Mouse (Mus musculus) heart, embryonic 11.5 days (tissue): ENCODE measurements around the gene Mrpl14. TPM values are rescaled to one million over a fixed set of nuclear protein-coding genes. Genes with fewer than 3 reads are reported as not detected.

Experiments
- ATAC-seq: fragments of 200-750 bp; cut with Nextera tagmentation; replicated peaks from 2 replicates; pipeline ENCODE4 v1.8.0; 2017; ENCODE audit warnings: moderate library complexity; ENCODE audit not compliant: insufficient number of reproducible peaks, low FRiP score, low TSS enrichment
- H3K27ac ChIP-seq: fragments of 300-500 bp; sonication (generic); 2 replicates; pipeline ENCODE4 v1.5.1; 2014; ENCODE audit warnings: mild to moderate bottlenecking, low read depth, low read length
- H3K27me3 ChIP-seq: fragments of 300-500 bp; sonication (generic); 2 replicates; pipeline ENCODE4 v1.6.1; 2014; ENCODE audit warnings: mild to moderate bottlenecking, low read length, mixed read lengths; ENCODE audit not compliant: control insufficient read depth, insufficient read depth
- H3K36me3 ChIP-seq: fragments of 300-500 bp; sonication (generic); 2 replicates; pipeline ENCODE4 v1.6.1; 2014; ENCODE audit warnings: mild to moderate bottlenecking, low read length, moderate library complexity, mixed read lengths; ENCODE audit not compliant: control insufficient read depth, insufficient read depth
- H3K4me1 ChIP-seq: fragments of 300-500 bp; sonication (generic); 2 replicates; pipeline ENCODE4 v1.6.1; 2014; ENCODE audit warnings: low read length; ENCODE audit not compliant: control insufficient read depth, insufficient read depth
- H3K4me2 ChIP-seq: fragments of 300-500 bp; sonication (generic); 2 replicates; pipeline ENCODE4 v1.6.1; 2014; ENCODE audit warnings: mild to moderate bottlenecking, moderate library complexity
- H3K4me3 ChIP-seq: fragments of 300-500 bp; sonication (generic); 2 replicates; pipeline ENCODE4 v1.5.1; 2014; ENCODE audit warnings: low read depth, low read length
- H3K9ac ChIP-seq: fragments of 300-500 bp; sonication (generic); 2 replicates; pipeline ENCODE4 v1.6.1; 2014; ENCODE audit warnings: mild to moderate bottlenecking, low read depth, low read length, moderate library complexity
- H3K9me3 ChIP-seq: fragments of 300-500 bp; sonication (generic); replicated peaks from 2 replicates; pipeline ENCODE4 v1.6.1; 2016; ENCODE audit warnings: low read length; ENCODE audit not compliant: control insufficient read depth
- WGBS: fragments of 180-500 bp; shearing (Covaris S2); extraction: QIAGEN DNeasy Blood & Tissue Kit; methylation state at CpG from one replicate; pipeline ENCODE4 v1.1.7; 2014; ENCODE audit not compliant: insufficient replicate concordance; 5-methylcytosine and 5-hydroxymethylcytosine counted together
- polyA plus RNA-seq: library from polyadenylated mRNA; unstranded; fragments of >200 nt; fragmentation: Nextera tagmentation; extraction: Ambion mirVana; gene quantifications from 2 replicates; pipeline ENCODE4 v1.2.1, GENCODE M21; 2014

Mrpl14 gene
- polyA plus RNA-seq, 1 experiment from 2014 or later = 131 TPM

GRCm38 (mm10) chr17:45663106-45663919, 22.8 kb upstream of the Mrpl14 start:
- Histone ChIP-seq H3K9ac (peak overlapping the region; percentile 16; the same call in 1 of the 2 replicates), H3K9me3 (no peaks in the 10 kb centered on the region), H3K27me3 (no peaks in the 10 kb centered on the region), H3K27ac (no peak overlapping the region), H3K36me3 (peaks cover 3% of the 10 kb centered on the region; the same call in 1 of the 2 replicates), H3K4me1 (no peaks in the 10 kb centered on the region), H3K4me3 (no peak overlapping the region), H3K4me2 (peak overlapping the region; percentile 31)
- 22% methylated on average over 27 of the region's 27 CpGs for WGBS
- ATAC-seq = no peak

- ATAC-seq = no peak
- Histone ChIP-seq H3K4me3 (no peak overlapping the region), H3K4me2 (no peak overlapping the region), H3K9ac (no peak overlapping the region), H3K27me3 (no peaks in the 10 kb centered on the region), H3K4me1 (no peaks in the 10 kb centered on the region), H3K9me3 (no peaks in the 10 kb centered on the region), H3K27ac (no peak overlapping the region), H3K36me3 (peaks cover 6% of the 10 kb centered on the region; the same call in 1 of the 2 replicates)
- WGBS = 85% methylated on average over 13 of the region's 13 CpGs
These were observed 21.5 kb upstream of the Mrpl14 start for GRCm38 (mm10) chr17:45664608-45665007.

- Histone ChIP-seq H3K36me3 (peaks cover 8% of the 10 kb centered on the region; the same call in 1 of the 2 replicates), H3K27ac (no peak overlapping the region), H3K27me3 (no peaks in the 10 kb centered on the region), H3K4me2 (no peak overlapping the region), H3K4me3 (no peak overlapping the region), H3K4me1 (no peaks in the 10 kb centered on the region), H3K9ac (no peak overlapping the region), H3K9me3 (no peaks in the 10 kb centered on the region)
- WGBS = 72% methylated on average over 11 of the region's 11 CpGs
- no peak for ATAC-seq
These were observed 20.0 kb upstream of the Mrpl14 start for GRCm38 (mm10) chr17:45666091-45666490.

- ATAC-seq = no peak
- no peaks in the 10 kb centered on the region for H3K27me3 ChIP-seq
- H3K36me3 ChIP-seq = peaks cover 13% of the 10 kb centered on the region; the same call in 1 of the 2 replicates
- no peaks in the 10 kb centered on the region for H3K4me1 ChIP-seq
- no peak overlapping the region for H3K4me2 ChIP-seq
- H3K4me3 ChIP-seq = no peak overlapping the region
- no peak overlapping the region for H3K27ac ChIP-seq
- H3K9me3 ChIP-seq = no peaks in the 10 kb centered on the region
- WGBS = 83% methylated on average over 10 of the region's 10 CpGs
- H3K9ac ChIP-seq = no peak overlapping the region
These were observed 18.6 kb upstream of the Mrpl14 start for GRCm38 (mm10) chr17:45667481-45667880.

GRCm38 (mm10) chr17:45667986-45668385, 18.1 kb upstream of the Mrpl14 start:
- H3K27ac ChIP-seq = no peak overlapping the region
- WGBS = 88% methylated on average over 10 of the region's 10 CpGs
- no peak overlapping the region for H3K4me3 ChIP-seq
- H3K4me1 ChIP-seq = no peaks in the 10 kb centered on the region
- no peaks in the 10 kb centered on the region for H3K27me3 ChIP-seq
- H3K4me2 ChIP-seq = no peak overlapping the region
- no peaks in the 10 kb centered on the region for H3K9me3 ChIP-seq
- no peak for ATAC-seq
- peaks cover 18% of the 10 kb centered on the region for H3K36me3 ChIP-seq
- no peak overlapping the region for H3K9ac ChIP-seq

- no peak for ATAC-seq
- Histone ChIP-seq H3K4me1 (no peaks in the 10 kb centered on the region), H3K36me3 (peaks cover 25% of the 10 kb centered on the region), H3K4me2 (no peak overlapping the region), H3K9ac (no peak overlapping the region), H3K27me3 (no peaks in the 10 kb centered on the region), H3K9me3 (no peaks in the 10 kb centered on the region), H3K27ac (no peak overlapping the region), H3K4me3 (no peak overlapping the region)
- 80% methylated on average over 1 of the region's 1 CpGs for WGBS
These were observed 14.3 kb upstream of the Mrpl14 start for GRCm38 (mm10) chr17:45671821-45672220.

GRCm38 (mm10) chr17:45672598-45672997, 13.5 kb upstream of the Mrpl14 start:
- no peaks in the 10 kb centered on the region for H3K4me1 ChIP-seq

GRCm38 (mm10) chr17:45678106-45678505, 8.0 kb upstream of the Mrpl14 start:
- no peak for ATAC-seq

More at GRCm38 (mm10) chr17:45672598-45672997, 13.5 kb upstream of the Mrpl14 start:
- peaks cover 25% of the 10 kb centered on the region for H3K36me3 ChIP-seq
- H3K27ac ChIP-seq = no peak overlapping the region
- no peak for ATAC-seq
- whole genome bisulfite sequencing = 80% methylated on average over 2 of the region's 2 CpGs
- no peaks in the 10 kb centered on the region for H3K9me3 ChIP-seq
- no peak overlapping the region for H3K4me3 ChIP-seq
- H3K9ac ChIP-seq = no peak overlapping the region
- no peak overlapping the region for H3K4me2 ChIP-seq
- no peaks in the 10 kb centered on the region for H3K27me3 ChIP-seq

More at GRCm38 (mm10) chr17:45678106-45678505, 8.0 kb upstream of the Mrpl14 start:
- H3K9me3 ChIP-seq = no peaks in the 10 kb centered on the region
- no peaks in the 10 kb centered on the region for H3K27me3 ChIP-seq
- H3K9ac ChIP-seq = no peak overlapping the region
- 25% methylated on average over 7 of the region's 7 CpGs for WGBS
- H3K4me3 ChIP-seq = no peak overlapping the region
- H3K27ac ChIP-seq = no peak overlapping the region
- H3K4me1 ChIP-seq = peaks cover 9% of the 10 kb centered on the region
- peaks cover 12% of the 10 kb centered on the region for H3K36me3 ChIP-seq
- no peak overlapping the region for H3K4me2 ChIP-seq
